Mouse (Mus musculus) adrenal gland, postnatal 10 days (tissue): ENCODE measurements around the gene 1700001C19Rik. TPM values are rescaled to one million over a fixed set of nuclear protein-coding genes. Genes with fewer than 3 reads are reported as not detected.

Experiments used
- DNase-seq: peaks from one replicate; pipeline ENCODE4 v3.0.0; 2021; ENCODE audit warnings: mixed read lengths
- long read RNA-seq, 2 experiments: library from polyadenylated mRNA; stranded (forward); transcript quantifications; one replicate each; pipeline ENCODE4 v2.0.0; 2021
- total RNA-seq, 2 experiments: library from RNA; stranded (reverse); gene quantifications; 2 replicates each; pipeline ENCODE4 v1.2.3; 2021

Gene 1700001C19Rik
- total RNA-seq = 1 to 10 TPM in 1 of 2 experiments, under 1 TPM in 1; 0.79 to 1.9 TPM
- long read RNA-seq, experiment 1, partial matches to known transcripts = 0 of 2 reads
- long read RNA-seq, experiment 1, other reads (novel, unspliced or antisense) = 1 of 2 reads
- long read RNA-seq, experiment 2, partial matches to known transcripts = 0 of 1 reads
- long read RNA-seq, experiment 2, other reads (novel, unspliced or antisense) = 1 of 1 reads

DNA sequence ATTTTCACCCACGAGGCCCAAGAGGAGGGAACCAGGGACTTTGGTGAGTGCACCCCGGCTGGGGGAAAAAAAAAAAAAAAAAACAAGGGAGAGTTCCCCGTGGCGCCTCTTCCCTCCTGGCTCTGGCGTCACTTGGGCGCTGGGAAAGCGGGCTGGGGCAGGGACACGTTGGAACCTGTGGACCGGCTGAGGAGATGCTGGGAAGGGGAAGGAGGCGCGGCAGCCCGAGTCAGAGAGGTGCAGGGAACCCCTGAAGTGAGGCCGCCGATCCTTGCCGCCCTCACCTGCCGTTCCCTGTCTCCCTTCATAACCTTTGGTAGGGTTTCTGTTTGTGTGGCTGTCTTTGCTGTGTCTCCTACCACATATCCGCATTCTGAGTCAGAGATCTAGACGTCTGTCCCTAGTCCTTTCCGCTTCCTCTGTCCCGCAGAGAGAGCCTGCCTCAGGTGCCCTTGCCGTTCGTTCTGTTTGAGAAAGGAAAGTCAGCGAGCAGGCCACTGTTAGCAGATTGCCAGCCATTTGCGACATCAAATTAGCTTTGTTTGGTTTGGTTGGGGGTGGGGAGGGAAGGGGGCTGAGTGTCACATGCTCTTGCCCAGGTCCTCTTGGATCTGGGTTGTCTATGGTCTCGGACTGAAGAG lies at the start of gene 1700001C19Rik:
TSS of gene 1700001C19Rik (minus strand) at position 470 of the 641 bp plus-strand sequence.
- no peak for DNase-seq

DNA sequence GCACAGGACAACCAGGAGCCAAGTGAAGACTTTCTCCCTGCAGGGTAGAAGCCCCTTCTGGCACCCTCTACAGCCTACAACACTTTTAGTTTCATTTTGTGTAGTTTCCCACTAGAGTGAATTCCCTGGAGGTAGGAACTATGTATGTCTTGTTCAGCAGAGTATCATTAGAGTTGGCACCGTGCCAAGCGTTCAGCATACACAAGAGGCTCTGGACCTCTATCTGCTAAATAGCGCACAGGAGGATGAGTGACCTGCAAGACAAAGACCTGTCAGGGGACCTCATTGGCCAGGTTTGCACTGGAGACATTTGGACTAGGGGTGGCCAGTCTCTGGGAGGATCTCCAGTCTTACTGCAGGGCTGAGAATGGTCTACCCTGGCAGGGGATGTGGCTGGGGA lies 48.6 kb upstream of the 1700001C19Rik start:
- no peak for DNase-seq

GRCm38 (mm10) chr17:47484993-47485392 lies 47.8 kb upstream of the 1700001C19Rik start:
- DNase-seq = no peak

- DNase-seq = no peak
Measured at GRCm38 (mm10) chr17:47484241-47484921, 47.2 kb upstream of the 1700001C19Rik start.

GRCm38 (mm10) chr17:47482401-47482800 lies 45.2 kb upstream of the 1700001C19Rik start:
- DNase-seq = peak; percentile 84

DNA sequence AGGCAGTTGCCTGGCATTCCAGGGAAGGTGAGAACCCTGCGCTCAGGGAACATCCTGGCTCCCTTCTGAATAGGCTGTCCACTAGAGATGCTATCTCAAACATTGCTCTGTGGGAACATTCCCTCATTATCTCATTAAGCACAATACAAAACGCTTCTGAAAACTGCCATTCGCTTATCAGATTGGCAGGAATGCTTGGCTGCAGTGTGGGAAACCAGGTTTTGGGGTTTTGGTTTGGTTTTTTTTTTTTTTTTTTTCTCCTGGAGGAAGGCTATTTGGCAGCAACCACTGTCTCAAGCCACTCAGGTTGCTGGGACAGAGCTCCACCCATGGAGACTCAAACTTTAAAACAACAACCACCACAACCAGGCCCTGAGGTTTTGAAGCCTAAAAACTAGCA lies 42.7 kb upstream of the 1700001C19Rik start:
- no peak for DNase-seq

- DNase-seq = no peak
Measured at GRCm38 (mm10) chr17:47475714-47476113, 38.5 kb upstream of the 1700001C19Rik start.

- no peak for DNase-seq
Measured at GRCm38 (mm10) chr17:47475181-47475580, 38.0 kb upstream of the 1700001C19Rik start.

- no peak for DNase-seq
Measured at GRCm38 (mm10) chr17:47474250-47474649, 37.1 kb upstream of the 1700001C19Rik start.

GRCm38 (mm10) chr17:47473434-47473974 lies 36.3 kb upstream of the 1700001C19Rik start:
- peak; percentile 77 for DNase-seq

DNA sequence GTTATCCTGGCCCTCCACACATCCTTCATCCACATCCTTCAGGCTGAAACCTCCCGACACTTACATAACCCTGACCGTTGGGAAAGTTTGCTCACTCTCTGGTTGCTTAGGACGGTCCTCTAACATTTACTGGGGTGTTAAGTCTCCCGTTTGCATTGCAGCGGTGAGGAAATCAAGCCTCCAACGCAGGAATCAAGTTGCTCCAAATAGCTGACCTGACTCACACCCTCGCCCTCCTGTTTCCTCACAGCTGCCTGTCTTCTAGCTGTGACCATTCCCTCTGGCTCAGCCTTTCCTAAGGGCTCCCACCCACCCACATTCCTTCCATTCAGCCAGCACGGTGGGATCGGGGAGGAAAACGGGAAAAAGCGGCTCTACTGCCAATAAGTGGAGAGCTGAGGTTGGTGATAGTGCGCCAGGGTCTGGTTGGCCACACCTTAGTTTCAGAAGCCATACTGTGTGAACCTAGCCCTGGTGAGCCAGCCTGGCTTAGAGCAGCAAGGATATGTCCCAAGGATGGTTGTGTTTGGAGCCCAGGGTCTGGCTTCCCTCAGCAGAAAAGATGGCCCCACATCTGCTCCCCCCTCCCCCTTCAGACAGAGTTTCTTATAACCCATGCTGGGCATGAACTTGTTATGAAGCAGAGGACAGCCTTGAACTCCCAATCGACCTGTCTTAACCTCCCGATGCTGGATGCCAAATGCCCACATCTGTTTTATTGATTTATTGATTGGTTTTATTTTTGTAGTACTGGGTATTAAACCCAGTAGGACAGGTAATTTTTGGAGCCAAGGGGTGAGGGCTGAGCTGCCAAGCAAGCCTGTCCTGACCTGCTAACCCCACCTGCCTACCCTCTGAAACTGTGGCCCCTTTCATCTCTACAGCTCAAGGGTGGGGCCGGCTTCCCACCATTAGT lies 35.5 kb upstream of the 1700001C19Rik start:
- no peak for DNase-seq

DNA sequence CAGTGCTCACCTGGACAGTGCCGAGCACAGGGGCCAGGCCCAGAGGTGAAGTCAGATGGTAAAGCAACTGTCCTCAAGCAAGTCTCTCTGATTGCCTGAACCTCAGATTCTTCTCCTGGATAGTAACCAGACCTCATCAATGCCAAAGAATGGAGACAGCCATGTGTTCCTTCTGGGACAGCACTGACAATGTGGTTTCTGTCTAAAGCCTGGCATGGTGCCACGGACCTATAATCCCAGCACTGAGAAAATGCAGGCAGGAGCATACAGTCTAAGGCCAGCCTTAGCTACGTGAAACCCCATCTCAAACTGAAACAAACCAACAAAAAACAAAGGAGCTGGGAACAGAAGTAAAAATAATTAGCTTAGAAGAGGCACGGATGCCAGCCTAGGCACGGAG lies 33.5 kb upstream of the 1700001C19Rik start:
- DNase-seq = no peak

GRCm38 (mm10) chr17:47470121-47470520 lies 32.9 kb upstream of the 1700001C19Rik start:
- DNase-seq = no peak

- DNase-seq = no peak
Measured at GRCm38 (mm10) chr17:47469642-47470041, 32.5 kb upstream of the 1700001C19Rik start.

- DNase-seq = no peak
Measured at GRCm38 (mm10) chr17:47468466-47468865, 31.3 kb upstream of the 1700001C19Rik start.

DNA sequence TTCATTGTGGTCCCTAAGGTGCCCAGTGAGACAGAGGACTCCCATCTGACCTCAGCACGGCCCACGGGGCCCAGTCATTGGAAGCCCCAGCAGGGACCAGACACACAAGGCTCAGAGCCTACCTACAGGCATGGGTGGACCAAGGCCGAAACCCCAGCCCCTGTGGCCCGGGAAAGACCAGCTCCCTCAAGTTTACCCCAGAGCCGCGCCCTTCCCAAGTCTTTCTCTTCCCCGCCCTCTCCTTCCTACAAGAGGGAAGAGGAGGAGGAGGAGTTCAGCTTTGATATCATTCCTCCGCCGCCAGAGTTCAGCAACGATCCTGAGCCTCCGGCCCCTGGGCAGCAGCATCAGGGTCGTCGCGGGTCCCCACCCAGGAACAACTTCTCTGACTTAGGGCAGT lies 30.9 kb upstream of the 1700001C19Rik start:
- DNase-seq = no peak

GRCm38 (mm10) chr17:47467659-47468058 lies 30.5 kb upstream of the 1700001C19Rik start:
- DNase-seq = no peak

DNA sequence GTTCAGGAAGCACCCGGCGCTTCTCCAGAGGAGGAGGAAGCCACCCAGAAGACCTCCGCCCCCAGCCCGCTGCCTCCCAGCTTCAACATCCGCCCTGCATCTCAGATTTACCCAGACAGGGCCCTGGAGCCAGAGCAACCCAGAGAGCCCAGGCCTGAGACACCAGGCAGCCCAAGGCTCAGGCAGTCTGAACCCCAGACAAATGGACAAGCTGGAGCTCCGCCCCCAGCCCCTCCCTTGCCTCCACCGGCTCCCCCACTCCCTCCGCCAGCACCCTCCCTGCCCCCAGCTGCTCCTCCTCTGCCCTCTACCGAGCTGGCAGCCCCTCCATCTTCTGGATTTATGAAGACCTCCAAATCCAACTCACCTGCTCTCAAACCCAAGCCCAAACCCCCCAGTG lies 29.1 kb upstream of the 1700001C19Rik start:
- DNase-seq = no peak

- DNase-seq = no peak
Measured at GRCm38 (mm10) chr17:47465016-47465415, 27.8 kb upstream of the 1700001C19Rik start.

DNA sequence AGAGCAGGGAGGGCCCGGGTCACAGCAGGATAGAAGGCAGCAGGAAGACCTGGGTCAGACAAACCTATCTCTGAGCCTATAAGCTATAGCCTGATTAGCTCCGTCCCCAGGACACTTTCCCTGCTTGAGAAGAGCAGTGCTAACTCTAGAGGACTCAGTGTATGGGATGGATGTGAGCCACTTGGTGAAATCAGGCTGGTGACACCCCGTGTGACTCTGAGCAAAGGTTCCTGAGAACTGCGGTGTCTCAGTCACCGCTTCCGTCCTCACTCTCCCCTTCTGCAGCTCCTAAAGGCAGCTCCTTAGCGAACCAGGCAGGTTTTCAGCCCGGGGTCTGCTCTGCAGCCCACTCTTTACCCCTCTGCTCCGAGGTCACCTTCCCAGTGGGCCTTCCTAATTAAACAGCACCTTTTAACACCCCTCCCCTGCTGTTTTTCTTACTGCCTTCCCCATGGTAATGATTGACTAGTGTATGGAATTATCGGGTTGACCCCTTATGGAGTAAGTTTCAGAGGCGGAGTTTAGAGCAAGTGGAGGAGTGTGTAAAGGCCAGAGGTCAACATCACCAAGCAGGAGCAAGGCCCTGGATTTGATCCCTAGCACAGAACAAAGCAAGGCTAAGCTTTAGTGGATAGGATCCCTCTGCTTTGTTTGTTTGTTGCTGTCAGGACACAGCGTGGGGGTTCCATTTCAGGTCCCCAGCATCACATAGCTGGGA lies 27.2 kb upstream of the 1700001C19Rik start:
- DNase-seq = no peak

GRCm38 (mm10) chr17:47462728-47463388 lies 25.7 kb upstream of the 1700001C19Rik start:
- no peak for DNase-seq
